Mouse (Mus musculus) heart, embryonic 16.5 days (tissue): ENCODE results near the gene Pdcd10. TPM values are rescaled to one million over a fixed set of nuclear protein-coding genes. Genes with fewer than 3 reads are reported as not detected.

Experiments used
- ATAC-seq: fragments of 200-750 bp; cut with Nextera tagmentation; replicated peaks from 2 replicates; pipeline ENCODE4 v1.8.0; 2017; ENCODE audit warnings: moderate number of reproducible peaks; ENCODE audit not compliant: insufficient read depth, low FRiP score; ENCODE audit errors: extremely low read depth
- H3K27ac ChIP-seq: fragments of 300-500 bp; sonication (generic); 2 replicates; pipeline ENCODE4 v1.5.1; 2014; ENCODE audit warnings: mild to moderate bottlenecking, low read length, control low read depth, moderate library complexity
- H3K27me3 ChIP-seq: fragments of 300-500 bp; sonication (generic); 2 replicates; pipeline ENCODE4 v1.6.1; 2014; ENCODE audit warnings: low read length, mixed read lengths; ENCODE audit not compliant: control insufficient read depth, insufficient read depth
- H3K36me3 ChIP-seq: fragments of 300-500 bp; sonication (generic); 2 replicates; pipeline ENCODE4 v1.6.1; 2014; ENCODE audit not compliant: control insufficient read depth, insufficient read depth
- H3K4me1 ChIP-seq: fragments of 300-500 bp; sonication (generic); 2 replicates; pipeline ENCODE4 v1.6.1; 2014; ENCODE audit warnings: low read length, mixed read lengths; ENCODE audit not compliant: control insufficient read depth, insufficient read depth
- H3K4me2 ChIP-seq: fragments of 300-500 bp; sonication (generic); 2 replicates; pipeline ENCODE4 v1.6.1; 2014; ENCODE audit warnings: low read depth, mild to moderate bottlenecking, control low read depth, low read length
- H3K4me3 ChIP-seq: fragments of 300-500 bp; sonication (generic); 2 replicates; pipeline ENCODE4 v1.5.1; 2014; ENCODE audit warnings: mild to moderate bottlenecking, control low read depth, low read length
- H3K9ac ChIP-seq: fragments of 300-500 bp; sonication (generic); 2 replicates; pipeline ENCODE4 v1.6.1; 2014; ENCODE audit warnings: low read length, control low read depth
- H3K9me3 ChIP-seq: fragments of 300-500 bp; sonication (generic); replicated peaks from 2 replicates; pipeline ENCODE4 v1.6.1; 2016; ENCODE audit warnings: low read length; ENCODE audit not compliant: control insufficient read depth
- WGBS: fragments of 180-500 bp; shearing (Covaris S2); extraction: QIAGEN DNeasy Blood & Tissue Kit; methylation state at CpG from one replicate; pipeline ENCODE4 v1.1.7; 2014; 5-methylcytosine and 5-hydroxymethylcytosine counted together
- polyA plus RNA-seq: library from polyadenylated mRNA; unstranded; fragments of >200 nt; fragmentation: Nextera tagmentation; extraction: Ambion mirVana; gene quantifications from 2 replicates; pipeline ENCODE4 v1.2.1, GENCODE M21; 2015

Gene Pdcd10
- polyA plus RNA-seq, 1 experiment from 2014 or later, result 56.2 TPM

DNA sequence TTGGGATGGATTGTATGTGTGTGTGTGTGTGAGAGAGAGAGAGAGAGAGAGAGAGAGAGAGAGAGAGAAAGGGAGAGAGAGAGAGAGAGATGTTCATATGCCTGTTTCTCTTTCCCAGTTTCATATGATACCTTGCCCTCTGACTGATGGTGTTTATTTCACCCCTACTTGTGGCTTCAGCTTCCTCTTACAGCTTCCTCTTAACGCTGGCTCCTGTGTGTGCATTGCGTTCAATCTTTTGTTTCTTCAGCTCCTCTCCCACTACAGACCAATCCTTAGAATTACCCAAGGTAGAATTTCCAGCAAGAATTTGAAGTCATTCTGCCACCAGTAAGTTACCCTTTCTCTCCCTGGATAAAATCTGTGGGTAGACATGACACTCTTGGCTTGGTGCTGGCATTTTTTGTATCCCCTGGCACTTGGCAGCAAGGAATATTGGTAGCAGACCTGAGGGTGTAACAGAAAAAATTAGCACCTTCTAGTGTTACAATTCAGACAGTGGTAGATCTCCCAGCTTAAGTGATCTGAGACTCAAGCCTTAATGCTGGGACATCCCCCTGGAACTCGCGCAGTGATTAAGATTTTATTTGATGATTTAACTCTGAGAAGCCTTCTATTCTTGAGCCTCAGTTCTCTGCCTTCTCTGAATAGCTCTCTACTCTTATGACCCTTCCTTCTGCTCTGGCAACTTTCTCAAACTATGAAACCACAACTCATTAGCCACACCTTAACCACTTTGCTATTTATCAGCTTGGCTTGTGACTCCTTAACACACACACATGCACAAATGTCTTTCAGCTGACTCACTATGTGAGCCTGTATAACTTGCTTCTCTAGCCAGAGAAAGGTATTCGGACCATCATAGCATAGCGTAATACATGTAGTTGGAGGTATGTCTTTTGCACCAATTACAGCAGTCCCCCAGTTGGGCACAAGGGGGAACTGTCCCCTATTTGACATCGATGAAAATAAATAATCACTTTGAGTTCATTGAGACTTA, 57.4 kb downstream of the Pdcd10 start:
- no peak overlapping the region for H3K27ac ChIP-seq
- H3K4me1 ChIP-seq, result no peaks in the 10 kb centered on the region
- H3K27me3 ChIP-seq, result no peaks in the 10 kb centered on the region
- H3K9me3 ChIP-seq, result no peaks in the 10 kb centered on the region
- no peaks in the 10 kb centered on the region for H3K36me3 ChIP-seq
- no peak overlapping the region for H3K4me2 ChIP-seq
- WGBS, result 73% methylated on average over 7 of the region's 7 CpGs
- no peak overlapping the region for H3K4me3 ChIP-seq
- H3K9ac ChIP-seq, result no peak overlapping the region
- no peak for ATAC-seq

DNA sequence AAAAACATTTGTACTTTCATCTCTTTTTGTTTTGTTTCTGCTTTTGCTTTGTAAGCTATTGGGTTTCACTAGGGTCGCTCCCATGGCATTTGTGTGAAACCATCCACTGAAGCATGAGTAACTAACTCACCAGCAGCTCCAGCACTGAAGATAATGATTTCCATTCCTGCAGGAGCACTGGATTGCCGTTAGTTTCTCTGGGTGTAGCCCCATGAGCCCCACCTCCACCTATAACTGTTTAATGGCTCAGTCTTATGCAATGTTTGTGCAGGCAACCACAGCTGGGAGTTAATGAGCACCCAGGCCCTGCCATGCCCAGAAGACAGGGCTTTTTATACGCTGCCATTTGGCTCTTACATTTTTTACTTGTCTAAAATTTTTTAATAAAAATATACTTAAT, 63.7 kb downstream of the Pdcd10 start:
- Histone ChIP-seq H3K27ac (no peak overlapping the region), H3K4me2 (no peak overlapping the region), H3K4me1 (no peaks in the 10 kb centered on the region), H3K9ac (no peak overlapping the region), H3K4me3 (no peak overlapping the region), H3K36me3 (no peaks in the 10 kb centered on the region), H3K9me3 (no peaks in the 10 kb centered on the region), H3K27me3 (no peaks in the 10 kb centered on the region)
- 65% methylated on average over 3 of the region's 3 CpGs for WGBS
- ATAC-seq, result no peak

DNA sequence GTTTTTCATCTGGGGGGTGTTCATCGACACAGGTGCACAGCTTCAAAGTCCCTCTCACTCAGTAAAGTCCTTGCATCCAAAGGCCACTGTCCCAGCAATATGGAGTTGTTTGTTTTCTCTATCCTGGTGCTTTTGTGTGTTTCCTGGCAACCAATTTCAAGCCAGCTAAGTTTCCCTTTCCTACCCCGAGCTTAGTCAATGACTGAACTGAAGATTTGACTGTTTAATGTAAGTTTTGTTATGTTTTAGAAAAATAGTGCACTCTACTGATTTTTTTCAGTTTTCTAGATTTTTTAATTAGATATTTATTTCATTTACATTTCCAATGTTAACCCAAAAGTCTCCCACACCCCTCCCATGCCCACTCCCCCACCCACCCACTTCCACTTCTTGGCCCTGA, 74.6 kb downstream of the Pdcd10 start, which contains the start of gene Wdr49:
Gene Wdr49, minus strand, starts transcription at position 101 of the 400 bp plus-strand sequence.
- Histone ChIP-seq H3K27ac (no peak within 1 kb of the TSS), H3K9ac (no peak within 1 kb of the TSS), H3K27me3 (no peaks in the 10 kb centered on the region), H3K36me3 (no peaks in the 10 kb centered on the region), H3K4me2 (no peak within 1 kb of the TSS), H3K4me1 (no peaks in the 10 kb centered on the region), H3K4me3 (no peak within 1 kb of the TSS), H3K9me3 (no peaks in the 10 kb centered on the region)
- no peak for ATAC-seq
- 52% methylated on average over 2 of the region's 2 CpGs for WGBS

DNA sequence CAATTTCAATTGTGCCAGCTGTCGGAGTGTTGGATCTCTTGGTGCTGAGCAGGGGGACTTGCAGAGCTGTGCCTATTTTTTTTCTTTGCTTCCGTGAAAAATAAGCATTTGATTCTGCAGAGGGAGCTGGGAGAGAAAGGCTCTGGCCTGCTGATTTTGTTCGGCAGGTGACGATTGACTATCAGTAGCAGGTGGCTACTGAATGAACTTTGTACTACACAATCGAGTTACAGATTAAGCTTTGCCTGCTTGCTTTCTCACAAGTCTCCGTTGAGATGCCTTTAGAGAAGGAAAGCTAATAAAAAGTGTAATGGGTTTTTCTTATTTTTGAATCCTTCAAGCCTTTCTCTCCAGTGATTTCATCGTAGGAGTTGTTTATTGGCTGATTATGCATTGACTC, 81.5 kb downstream of the Pdcd10 start:
- Histone ChIP-seq H3K27me3 (no peaks in the 10 kb centered on the region), H3K4me1 (no peaks in the 10 kb centered on the region), H3K9me3 (no peaks in the 10 kb centered on the region), H3K36me3 (no peaks in the 10 kb centered on the region), H3K4me2 (no peak overlapping the region), H3K4me3 (no peak overlapping the region), H3K9ac (no peak overlapping the region), H3K27ac (no peak overlapping the region)
- 70% methylated on average over 7 of the region's 7 CpGs for WGBS
- ATAC-seq, result no peak

DNA sequence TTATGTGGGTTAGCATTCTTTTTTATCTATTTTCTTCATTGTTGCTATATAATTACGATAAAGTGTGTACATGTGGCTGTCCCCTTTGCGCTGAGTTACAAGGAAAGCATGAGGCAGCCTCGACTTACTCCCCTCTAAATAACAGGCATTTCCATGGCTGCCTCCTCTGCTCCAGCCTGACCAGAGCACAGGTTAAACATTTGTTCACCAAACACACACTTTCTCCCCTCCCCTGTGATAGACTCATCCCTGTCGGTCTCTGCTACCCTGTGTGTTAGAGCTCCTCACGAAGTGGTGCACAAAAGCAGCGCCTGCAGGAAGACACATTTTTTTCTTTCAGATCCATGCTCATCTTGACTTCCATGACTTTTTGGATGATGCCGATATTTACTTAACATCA, 82.0 kb downstream of the Pdcd10 start:
- H3K36me3 ChIP-seq, result no peaks in the 10 kb centered on the region

DNA sequence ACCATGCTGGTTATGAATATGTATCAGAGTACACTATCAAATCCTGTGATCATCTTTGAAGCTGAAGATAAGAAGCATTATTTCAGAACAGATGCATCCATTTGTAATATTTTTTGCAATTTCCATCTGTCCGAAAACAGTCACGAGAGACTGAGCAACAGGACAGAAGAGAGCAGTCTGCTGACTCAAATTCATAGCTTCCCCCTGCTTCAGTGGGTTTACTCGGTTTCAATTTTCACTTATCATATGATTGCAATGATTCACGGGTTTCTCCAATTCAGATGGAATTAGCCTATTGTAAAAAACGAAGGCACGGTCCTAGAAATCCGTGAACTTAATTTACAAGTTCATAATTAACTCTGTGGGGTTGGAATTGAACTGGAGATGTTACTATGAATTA, 88.5 kb downstream of the Pdcd10 start:
- no peaks in the 10 kb centered on the region for H3K4me1 ChIP-seq
- no peak for ATAC-seq
- H3K9ac ChIP-seq, result no peak overlapping the region
- H3K27me3 ChIP-seq, result no peaks in the 10 kb centered on the region
- H3K4me2 ChIP-seq, result no peak overlapping the region
- H3K27ac ChIP-seq, result no peak overlapping the region
- no peaks in the 10 kb centered on the region for H3K9me3 ChIP-seq
- H3K36me3 ChIP-seq, result no peaks in the 10 kb centered on the region
- H3K4me3 ChIP-seq, result no peak overlapping the region
- WGBS, result 78% methylated on average over 7 of the region's 7 CpGs

More for the DNA sequence above, 82.0 kb downstream of the Pdcd10 start:
- no peak for ATAC-seq
- Histone ChIP-seq H3K27ac (no peak overlapping the region), H3K4me1 (no peaks in the 10 kb centered on the region), H3K9me3 (no peaks in the 10 kb centered on the region), H3K4me2 (no peak overlapping the region), H3K9ac (no peak overlapping the region), H3K4me3 (no peak overlapping the region), H3K27me3 (no peaks in the 10 kb centered on the region)
- WGBS, result 80% methylated on average over 7 of the region's 7 CpGs

Other genes starting within 250 kb of the Pdcd10 start
- not detected in 2 replicates for gene Wdr49, start 74.7 kb downstream of the Pdcd10 start, polyA plus RNA-seq
- gene Serpini1, start 691 bp upstream of the Pdcd10 start, polyA plus RNA-seq, result 3.5 and 3.9 TPM in 2 replicates
- not detected in 2 replicates for gene Gm29133, start 191.3 kb upstream of the Pdcd10 start, polyA plus RNA-seq